Mouse (Mus musculus) heart, postnatal 14 days (tissue): ENCODE measurements around the gene Plekhg6. TPM values are rescaled to one million over a fixed set of nuclear protein-coding genes. Genes with fewer than 3 reads are reported as not detected.

Experiments used
- total RNA-seq, 2 experiments: library from RNA; stranded (reverse); gene quantifications; 2 replicates each; pipeline ENCODE4 v1.2.3; 2021

Plekhg6 gene
- total RNA-seq, 2 experiments from 2014 or later, result not detected

Other genes with a start within 250 kb of the Plekhg6 start
- 10 to 100 TPM; 16.2 to 19.9 TPM for gene Nop2, start 248.9 kb downstream of the Plekhg6 start, total RNA-seq
- gene Iffo1, start 235.6 kb downstream of the Plekhg6 start, total RNA-seq, result 10 to 100 TPM in 1 of 2 experiments, 1 to 10 TPM in 1; 10.0 to 16.1 TPM
- gene Gapdh, start 214.3 kb downstream of the Plekhg6 start, total RNA-seq, result 1,000 to 10,000 TPM; 3,924 to 4,148 TPM
- gene Ncapd2, start 189.1 kb downstream of the Plekhg6 start, total RNA-seq, result 10 to 100 TPM; 28.1 to 33.4 TPM
- gene Mrpl51, start 189.0 kb downstream of the Plekhg6 start, total RNA-seq, result 100 to 1,000 TPM; 279 to 289 TPM
- 1 to 10 TPM; 9.3 to 9.8 TPM for gene Vamp1, start 165.2 kb downstream of the Plekhg6 start, total RNA-seq
- gene Tapbpl, start 148.9 kb downstream of the Plekhg6 start, total RNA-seq, result 1 to 10 TPM; 4.0 to 4.3 TPM
- 1 to 10 TPM in 1 of 2 experiments, under 1 TPM in 1; 0.91 to 7.5 TPM for gene Cd27, start 143.8 kb downstream of the Plekhg6 start, total RNA-seq
- not detected for gene Tuba3a, start 94.8 kb downstream of the Plekhg6 start, total RNA-seq
- gene Ltbr, start 66.9 kb downstream of the Plekhg6 start, total RNA-seq, result 10 to 100 TPM; 34.6 to 36.0 TPM
- gene Scnn1a, start 60.1 kb downstream of the Plekhg6 start, total RNA-seq, result 1 to 10 TPM in 1 of 2 experiments, under 1 TPM in 1; 1.00 to 1.1 TPM
- 10 to 100 TPM; 63.4 to 70.7 TPM for gene Tnfrsf1a, start 31.4 kb downstream of the Plekhg6 start, total RNA-seq
- gene Cd9, start 114.0 kb upstream of the Plekhg6 start, total RNA-seq, result 10 to 100 TPM; 63.4 to 69.8 TPM
- 100 to 1,000 TPM in 1 of 2 experiments, 10 to 100 TPM in 1; 88.1 to 110 TPM for gene Vwf, start 166.0 kb upstream of the Plekhg6 start, total RNA-seq